Mouse (Mus musculus): ENCODE data around the gene Rsph3a.
"Not testable (repeated sequence)": the region's sequence is repeated elsewhere in the genome, so short reads cannot be mapped to it uniquely, and the experiment has no call there.

GRCm38 (mm10) chr17:8006771-8007170 is 61.4 kb downstream of the Rsph3a start:
- not testable (repeated sequence) for TF ChIP-seq CTCF (IDR thresholded peaks at IDR 0.05; ENCODE audit: borderline replicate concordance, insufficient read depth, low read depth, low read length); POLR2A (IDR thresholded peaks at IDR 0.05; ENCODE audit: borderline replicate concordance, insufficient read depth, low read length)
